Mouse (Mus musculus): ENCODE data around the gene Lamp2.

- no peak for TF ChIP-seq CTCF (IDR thresholded peaks at IDR 0.05; ENCODE audit: borderline replicate concordance, extremely low read depth, insufficient read depth, insufficient read length)
- TF ChIP-seq POLR2A (IDR thresholded peaks at IDR 0.05; ENCODE audit: borderline replicate concordance, extremely low read depth, insufficient read depth, insufficient read length, poor library complexity, severe bottlenecking), result no peak
Observed at GRCm38 (mm10) chrX:38453924-38454323, 2.3 kb downstream of the Lamp2 start.

Data from brain, embryonic 14.5 days (tissue).